Mouse (Mus musculus) common myeloid progenitor, adult 5-6 weeks (primary cell): Measurements from ENCODE around the gene Mfap4. TPM values are rescaled to one million over a fixed set of nuclear protein-coding genes. Genes with fewer than 3 reads are reported as not detected.

Experiments
- ATAC-seq: replicated peaks from 2 replicates; pipeline ENCODE4 v1.8.0; 2016; ENCODE audit warnings: low read depth, mild to moderate bottlenecking, moderate TSS enrichment, inconsistent platforms; ENCODE audit not compliant: poor library complexity, severe bottlenecking
- total RNA-seq: library from RNA; stranded (forward); fragments of 200-1000, 187-1606 nt; gene quantifications from 2 replicates; pipeline ENCODE4 v1.2.3, GENCODE M21; 2017

The Mfap4 gene
- total RNA-seq: not detected in 2 replicates

DNA sequence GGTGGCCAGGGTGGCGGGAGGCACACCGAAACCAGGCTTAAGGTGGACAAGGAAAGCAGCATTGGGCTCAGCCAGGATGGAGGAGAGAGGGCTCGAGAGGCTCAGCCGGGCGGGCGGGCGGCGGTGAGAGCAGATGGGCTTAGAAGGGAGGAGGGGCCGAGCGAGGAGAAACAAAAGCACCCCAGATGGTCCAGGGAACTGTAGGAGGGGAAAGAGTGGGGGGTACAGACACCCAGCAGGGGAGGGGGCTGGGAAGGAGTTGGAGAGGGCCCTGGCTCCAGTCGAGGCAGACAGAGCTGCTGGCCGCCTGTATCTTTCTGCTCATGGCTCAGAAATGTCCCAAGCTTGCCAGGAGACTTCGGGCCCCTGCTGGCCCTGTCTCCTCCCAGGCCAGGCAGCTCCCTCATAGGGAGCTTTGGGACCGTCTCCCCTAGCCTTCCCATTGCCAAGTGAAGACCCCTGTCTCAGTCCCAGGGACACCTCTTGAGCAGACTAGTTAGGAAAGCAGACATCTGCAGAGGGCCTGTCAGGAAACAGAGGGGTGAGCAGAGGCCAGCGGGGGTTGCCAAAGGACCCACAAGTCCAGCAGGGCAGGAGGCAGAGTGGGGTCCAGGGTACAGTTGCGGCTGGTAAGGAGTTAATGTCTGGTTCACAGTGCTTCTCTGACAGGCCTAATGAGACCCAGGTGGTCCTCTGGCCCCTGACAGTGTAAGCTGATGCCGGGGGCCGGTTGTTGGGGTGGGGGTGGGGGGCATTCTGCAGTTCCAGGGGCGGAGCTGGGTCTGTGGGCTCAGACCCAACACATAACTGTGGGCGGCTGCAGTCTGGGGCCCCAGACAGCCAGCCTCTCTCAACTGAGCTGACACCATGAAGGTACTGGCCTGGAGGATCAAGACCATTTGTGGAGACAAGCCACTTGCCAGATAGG lies at the start of gene Mfap4:
TSS of gene Mfap4 (plus strand) at position 819 of the 928 bp plus-strand sequence.
- ATAC-seq: no peak

DNA sequence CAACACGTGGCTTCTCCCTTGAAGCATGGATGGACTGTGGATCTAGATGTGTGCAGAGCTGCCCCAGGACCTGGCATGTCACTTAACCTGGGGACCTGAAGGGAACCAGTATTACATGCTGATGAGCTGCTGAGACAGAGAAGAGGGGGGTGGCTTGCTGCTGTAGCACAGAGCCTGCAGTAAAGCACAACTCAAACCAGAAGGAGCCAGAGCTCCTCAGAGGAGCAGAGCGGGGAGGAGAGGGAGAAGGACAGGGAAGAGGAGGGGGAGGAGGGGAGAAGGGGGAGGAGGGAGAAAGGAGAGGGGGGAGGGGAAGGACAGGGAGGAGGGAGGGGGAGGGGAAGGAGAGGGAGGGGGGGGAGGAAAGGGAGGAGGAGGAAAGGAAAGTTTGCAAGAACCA lies 48.9 kb upstream of the Mfap4 start:
- no peak for ATAC-seq

DNA sequence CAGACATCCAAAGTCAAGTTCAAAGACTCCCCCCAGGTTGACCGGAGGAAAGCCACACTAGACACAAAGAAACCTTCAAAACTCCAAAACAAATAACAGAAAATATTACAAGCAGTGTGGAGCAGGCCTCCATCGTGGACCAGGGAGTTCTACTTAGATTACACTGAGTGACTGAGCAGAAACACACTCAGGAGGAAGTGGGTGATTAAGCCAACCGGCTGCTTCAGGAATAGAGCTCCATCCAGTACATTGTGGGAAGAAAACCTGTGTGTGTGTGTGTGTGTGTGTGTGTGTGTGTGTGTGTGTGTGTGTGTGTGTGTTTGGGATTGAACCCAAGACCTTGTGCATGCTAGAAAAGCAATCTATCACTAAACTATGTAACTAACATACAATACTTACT lies 46.1 kb upstream of the Mfap4 start:
- no peak for ATAC-seq

DNA sequence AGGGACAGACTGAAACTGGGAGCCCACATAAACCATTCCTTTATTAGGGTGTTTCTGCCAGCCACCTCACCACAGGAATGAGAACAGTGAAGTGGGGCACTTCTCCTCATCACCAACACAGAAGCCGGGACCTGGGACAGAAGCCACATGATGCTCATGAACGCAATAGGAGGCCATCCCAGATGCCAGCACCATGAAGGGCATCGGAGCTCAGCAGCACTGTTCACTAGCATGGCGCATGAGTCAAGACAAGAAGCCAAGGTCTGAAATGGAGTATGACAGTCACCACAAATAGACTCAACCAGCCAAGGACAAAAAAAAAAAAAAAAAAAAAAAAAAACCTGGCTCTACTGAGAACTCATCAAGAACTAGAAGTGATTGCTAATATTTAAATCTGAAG lies 44.8 kb upstream of the Mfap4 start:
- no peak for ATAC-seq

DNA sequence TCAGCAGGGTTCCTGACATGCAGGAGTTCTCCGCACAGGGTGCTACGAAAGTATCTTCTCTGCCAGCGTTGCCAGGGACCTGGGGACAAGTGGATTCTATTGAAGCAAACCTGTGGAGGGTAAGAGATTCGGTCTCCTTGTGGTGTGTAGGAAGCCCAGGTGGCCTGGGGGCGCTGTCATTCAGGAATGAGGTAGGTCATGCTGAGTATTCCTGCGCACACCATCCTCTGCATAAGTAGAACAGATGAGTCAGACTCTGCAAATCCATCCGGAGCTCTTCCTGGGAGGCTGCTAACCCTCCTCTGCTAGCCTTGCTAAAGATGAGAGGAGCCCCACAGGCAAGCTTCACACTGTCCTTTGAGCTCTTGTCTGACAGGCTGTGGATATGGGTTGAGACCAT lies 43.6 kb upstream of the Mfap4 start:
- ATAC-seq: no peak

DNA sequence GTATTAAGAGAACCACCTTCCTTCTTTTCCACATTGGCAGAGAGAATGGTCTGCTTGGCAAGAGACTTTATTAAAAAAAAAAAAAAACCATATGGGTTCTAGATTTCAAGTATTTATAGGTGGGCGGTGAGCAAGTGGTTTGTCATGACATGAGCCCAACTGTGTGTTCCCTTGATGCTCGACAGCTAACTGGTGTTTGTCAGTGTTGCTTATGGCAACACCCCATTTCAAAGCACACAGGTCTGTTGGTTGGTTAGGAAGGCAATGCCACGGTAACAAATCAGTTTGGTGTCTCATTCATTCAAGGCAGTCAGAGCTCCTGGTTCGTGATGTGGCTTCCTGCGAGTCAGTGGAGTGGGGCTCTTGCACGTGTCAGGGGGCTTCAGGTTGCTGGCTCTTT lies 41.4 kb upstream of the Mfap4 start:
- no peak for ATAC-seq

DNA sequence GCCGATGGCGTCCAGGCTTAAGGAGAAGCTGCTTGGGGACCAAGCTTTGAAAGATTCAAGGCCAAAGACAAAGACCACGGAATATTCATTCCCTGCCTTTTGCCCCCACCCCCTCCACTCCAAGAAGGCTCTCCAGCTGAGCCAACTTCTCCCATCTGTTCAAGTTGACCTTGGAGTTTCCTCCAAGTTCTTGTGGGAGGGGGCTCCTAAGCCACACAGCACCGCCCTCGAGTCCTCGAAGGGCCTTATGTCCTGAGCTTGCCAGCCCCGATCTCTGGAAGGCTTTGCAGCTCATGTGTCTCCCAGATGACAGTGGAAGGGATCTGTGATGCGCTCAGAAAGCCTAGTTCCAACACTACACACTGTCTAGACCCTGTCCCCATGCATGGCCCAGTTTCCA lies 37.9 kb upstream of the Mfap4 start:
- no peak for ATAC-seq

DNA sequence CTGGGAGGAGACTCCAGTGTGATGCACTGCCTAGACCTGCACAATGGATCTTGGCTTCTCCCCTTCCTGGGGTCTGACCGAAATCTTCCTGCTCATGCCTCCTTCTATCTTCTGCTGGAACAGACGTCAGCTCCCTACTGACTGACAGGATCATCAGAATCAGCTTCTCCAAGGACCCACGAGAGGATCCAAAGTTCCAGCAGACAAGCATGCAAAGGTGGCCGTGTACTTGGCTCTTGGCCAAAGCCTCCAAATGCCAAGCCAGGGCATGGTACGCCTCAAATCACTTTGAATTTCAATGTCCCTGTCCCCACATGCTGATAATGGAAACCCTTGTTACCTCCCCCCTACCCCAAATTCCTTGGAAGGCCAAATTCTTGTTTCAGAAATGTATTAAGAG lies 37.2 kb upstream of the Mfap4 start:
- no peak for ATAC-seq

DNA sequence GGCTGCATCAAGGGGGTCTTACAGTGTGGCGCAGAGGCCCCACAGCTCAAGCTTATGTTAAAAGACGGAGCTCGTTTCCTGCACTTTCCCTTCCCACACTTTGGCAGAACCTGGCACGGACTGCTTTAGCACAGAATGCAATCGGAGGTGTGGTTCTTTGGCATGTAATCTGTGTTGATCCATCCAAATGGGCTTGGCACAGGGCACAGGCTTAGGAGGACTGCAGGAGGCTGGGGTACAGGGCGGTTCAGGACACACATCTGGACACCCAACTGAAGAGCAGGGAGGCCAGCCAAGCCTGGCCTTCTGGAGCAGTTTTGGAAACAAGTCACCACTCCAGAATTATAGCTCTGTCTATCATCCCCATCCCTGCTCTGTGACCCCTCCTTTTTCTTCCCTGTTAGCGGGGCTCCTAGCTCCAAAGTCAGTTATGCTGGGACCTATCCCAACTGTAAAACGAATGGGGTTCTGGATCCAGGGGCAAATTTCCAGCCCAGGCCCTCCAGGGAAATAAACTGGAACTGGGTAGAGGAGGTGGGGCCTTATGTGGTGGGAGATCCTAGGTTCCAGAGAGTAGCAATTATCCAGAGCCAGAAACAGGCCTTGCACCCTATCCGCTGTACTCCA lies 36.5 kb upstream of the Mfap4 start:
- ATAC-seq: no peak

DNA sequence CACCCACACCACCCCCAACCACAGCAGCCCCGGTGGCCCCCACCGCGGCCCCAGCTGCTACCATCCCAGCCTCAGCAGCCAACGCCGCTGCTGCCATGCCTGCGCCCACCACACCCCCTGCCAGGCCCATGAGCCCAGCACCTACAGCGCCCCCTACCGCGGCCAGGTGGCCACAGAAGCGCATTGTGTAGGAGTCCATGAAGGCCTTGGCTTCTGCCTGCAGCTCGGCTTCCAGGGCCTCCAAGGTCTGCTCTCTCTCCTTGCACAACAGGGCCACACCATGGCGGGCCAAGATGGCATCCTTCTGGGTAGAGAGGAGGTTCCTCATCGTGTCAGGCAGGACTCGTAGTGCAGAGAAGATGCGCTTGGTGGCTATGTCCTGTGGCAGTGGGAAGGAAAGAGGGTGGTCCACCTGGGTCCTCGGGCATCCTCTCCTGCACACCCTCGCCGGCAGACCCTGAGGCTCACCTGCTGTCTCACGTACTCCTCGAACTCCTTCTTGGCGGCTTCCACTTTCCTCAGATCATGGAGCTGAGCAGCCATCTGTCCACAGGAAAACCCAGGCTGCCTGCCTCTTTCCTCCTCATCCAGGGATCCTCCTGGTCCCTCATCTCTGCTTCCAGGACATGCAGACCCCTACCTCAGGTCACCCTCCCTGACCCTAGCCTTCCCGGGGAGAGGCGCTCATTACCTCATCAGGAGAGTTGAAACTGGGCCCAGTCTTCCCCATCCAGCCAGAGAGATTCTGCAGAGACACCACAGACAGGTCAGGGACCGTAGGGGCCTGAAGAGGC lies 35.5 kb upstream of the Mfap4 start:
- ATAC-seq: no peak

DNA sequence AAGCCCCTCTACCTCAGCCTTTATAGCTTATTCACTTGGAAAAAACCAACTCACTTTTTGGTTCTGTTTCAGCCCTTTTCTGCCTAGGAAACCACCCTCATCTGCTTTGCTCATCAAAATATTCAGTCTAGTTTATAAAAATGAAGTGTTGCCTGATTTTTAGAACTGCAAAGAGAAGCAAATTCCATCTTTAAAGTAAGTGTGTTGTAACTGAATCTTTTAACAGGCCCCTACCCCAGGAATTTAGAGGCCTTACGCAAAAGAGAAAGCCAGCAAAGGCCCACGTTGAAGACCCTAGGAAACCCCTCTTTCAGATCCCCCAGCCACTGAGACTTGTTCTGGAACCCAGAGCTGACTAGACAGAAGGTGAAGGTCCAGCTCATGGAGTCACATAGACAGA lies 21.2 kb upstream of the Mfap4 start:
- no peak for ATAC-seq

DNA sequence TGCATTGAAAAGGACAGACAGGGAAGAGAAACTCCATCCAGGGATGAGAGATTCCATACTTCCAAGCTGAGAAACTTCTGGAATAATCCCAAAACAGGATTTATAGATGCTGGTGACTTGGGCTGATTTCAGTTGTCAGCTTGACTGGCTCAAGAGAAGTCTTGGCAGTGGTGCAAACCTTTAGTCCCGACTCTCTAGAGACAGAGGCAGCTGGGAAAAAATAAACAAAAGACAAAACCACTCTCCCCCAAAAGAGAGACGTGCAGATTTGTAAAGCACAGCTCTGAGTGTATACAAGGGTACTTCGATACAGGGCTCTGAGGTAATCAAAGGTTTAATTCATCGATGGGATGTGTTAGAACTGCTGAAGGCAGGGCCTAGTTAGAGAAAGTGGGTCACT lies 19.8 kb upstream of the Mfap4 start:
- no peak for ATAC-seq

DNA sequence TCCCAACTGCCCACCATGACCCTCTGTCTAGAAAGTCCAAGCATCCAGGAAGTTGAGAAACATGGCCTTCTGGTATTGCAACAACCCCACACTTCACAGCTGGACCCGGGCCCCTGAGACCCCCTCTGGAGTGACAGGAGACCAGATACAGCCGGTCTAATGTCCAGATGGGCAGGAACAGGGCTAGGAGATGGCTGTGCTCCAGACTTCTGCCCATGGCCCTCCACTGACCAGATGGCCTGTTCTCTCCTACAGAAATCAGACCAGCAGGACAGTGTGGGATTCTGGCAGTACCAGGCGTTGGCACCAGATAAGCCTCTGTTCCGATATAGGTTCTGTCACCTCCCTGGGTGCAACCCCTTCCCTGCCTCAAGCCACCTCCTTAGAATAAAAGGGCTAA lies 16.7 kb upstream of the Mfap4 start:
- ATAC-seq: no peak

DNA sequence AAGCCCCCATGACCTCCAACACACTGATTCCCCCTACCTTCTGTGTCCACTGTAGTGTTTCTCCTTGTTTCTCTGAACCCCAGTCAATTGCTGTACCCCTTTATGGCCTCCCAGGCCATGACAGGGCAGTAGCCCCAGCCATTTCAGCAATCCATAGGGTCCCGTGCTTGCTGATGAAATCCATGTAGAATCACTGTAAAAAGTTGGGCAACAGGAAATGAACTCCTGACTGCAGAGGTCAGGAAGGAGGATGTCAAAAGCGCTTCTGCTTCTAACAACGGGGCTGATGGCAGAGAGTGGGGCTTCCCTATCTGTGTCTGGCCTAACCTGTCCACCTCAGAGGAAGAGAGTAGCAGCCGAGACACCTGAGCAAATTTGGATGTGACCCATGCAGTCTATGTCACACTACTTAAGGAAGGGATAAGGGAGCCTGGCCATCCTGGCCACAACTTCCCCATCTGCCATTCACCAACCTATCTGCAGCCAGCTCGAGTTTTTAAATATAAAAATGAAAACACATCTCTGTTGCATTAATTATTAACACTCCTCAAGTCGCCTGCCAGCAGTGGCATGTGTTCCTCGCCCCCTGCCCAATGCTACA lies 15.8 kb upstream of the Mfap4 start:
- peak; percentile 62 for ATAC-seq

DNA sequence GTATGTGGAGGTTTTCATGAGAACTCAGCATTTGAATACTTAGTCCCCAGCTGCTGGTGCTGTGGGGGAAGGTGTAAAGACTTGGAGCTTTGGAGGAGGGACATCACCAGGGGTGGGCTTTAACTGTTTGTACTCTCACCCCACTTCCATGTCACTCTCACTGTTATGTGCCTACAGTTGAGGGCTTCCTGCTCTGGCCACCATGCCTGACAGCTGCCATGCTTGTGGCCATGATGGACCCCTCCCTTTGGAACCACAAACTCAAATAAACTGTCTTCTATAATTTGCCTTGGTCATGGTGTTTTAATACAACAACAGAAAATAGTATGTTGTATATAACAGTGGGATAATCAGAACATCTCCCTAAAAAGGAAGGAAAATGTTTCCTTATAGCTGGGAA lies 14.4 kb upstream of the Mfap4 start:
- no peak for ATAC-seq

DNA sequence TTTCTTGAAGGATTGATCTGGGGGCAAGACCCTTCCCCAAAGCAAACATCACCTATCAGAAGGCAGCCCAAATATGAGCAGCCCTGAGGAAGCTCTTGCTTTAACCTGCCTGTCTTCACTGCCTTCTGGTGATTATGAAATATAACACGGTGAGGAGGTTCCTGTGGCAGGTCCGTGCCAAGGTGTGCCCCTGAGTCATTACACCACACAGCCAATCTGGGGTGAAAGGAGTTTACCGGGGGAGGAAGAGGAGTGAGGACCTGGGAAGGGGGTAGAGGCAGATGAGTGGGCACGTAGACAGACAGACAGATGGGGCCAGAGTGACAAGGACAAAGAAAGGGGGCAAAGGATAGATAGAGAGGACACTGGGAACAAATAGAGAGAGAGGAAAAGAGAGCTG lies 11.6 kb upstream of the Mfap4 start:
- no peak for ATAC-seq

DNA sequence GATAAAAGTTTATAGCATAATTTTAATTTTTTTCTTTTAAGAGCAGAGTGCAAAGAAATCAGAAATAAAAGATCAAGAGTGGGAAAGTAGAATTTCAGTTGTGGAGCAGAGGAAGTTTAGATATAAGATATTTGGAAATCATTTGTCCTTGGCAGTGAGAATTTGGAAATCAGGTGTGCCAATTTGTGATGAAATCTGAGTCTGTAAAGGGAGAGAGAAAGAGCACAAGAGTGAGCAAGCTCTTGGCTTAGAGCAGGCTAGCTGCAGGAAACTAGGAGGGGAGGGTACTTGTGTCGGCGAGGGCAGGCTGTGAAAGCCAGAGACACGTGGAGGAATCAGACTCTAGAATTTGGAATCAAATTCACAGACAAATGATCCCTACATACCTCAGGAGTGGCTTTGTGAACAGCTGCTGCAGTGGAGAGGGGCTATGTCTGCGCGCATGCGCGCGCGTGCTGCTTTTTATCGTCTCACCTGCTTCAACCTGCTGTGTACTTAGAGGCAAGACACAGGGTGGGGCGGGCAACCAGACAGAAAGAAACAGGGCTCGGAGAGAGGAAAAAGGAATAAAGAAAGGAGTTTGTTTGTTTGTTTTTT lies 8.3 kb upstream of the Mfap4 start:
- ATAC-seq: no peak

DNA sequence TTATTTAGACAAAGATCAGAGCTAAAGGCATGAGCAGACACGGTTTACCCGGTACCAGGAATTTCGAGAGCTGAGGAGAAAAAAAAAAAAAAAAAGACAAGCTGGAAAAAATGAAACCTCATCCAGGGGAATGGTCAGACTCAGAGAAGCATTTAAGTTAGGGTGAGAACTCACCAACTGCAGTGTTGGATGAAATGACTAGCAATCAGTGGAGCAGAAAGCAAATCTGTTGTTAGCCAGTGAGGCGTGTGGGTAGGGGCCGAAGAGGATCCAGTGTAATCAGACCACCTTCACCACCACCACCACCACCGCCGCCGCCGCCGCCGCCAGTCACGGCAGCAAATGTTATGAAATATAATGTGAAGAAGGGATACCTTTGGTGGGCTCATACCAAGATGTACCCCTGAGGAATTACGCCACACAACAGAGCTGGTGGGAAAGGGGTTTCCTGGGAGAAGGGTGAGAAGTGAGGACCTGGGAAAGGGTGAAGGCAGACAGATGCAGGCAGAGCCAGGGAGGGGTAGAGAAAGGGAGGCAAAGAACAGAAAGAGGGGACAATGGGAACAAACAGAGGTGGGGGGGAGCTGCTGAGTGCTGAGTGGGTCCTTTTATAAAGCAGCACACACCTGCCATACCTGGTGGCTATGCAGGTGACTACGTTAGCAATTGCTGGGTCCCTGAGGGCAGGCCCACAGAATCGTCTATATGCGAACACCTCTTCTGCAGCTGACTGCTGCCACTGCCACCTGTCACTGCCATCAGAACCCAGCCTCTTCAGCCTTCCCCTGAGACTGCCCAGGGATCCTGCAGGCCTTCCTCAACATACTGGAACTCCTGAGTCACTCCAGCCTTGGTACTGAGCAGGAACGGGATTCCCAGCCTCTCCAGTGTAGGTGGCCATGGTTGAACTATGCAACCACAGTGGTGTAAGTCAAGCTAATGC lies 7.4 kb upstream of the Mfap4 start:
- no peak for ATAC-seq

DNA sequence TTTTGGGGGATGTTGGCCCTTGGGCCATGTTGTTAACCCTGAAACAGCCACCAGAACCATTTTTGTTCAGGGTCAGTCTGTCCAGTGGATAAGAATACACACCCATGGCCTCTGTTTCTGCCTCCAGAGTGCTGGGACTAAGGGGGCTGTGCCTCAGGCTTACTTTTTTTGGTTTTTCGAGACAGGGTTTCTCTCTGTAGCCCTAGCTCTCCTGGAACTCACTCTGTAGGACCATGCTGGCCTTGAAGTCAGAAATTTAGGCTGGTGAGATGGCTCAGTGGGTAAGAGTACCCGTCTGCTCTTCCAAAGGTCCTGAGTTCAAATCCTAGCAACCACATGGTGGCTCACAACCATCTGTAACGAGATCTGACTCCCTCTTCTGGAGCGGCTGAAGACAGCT lies 6.4 kb upstream of the Mfap4 start:
- no peak for ATAC-seq
